Mouse (Mus musculus): ENCODE data around the gene Sgca. TPM values are rescaled to one million over a fixed set of nuclear protein-coding genes. Genes with fewer than 3 reads are reported as not detected.
A peak's percentile ranks its signal among the peaks of the same experiment; 100 is the strongest.

Gene Sgca
- polyA plus RNA-seq, 1 experiment from 2014 or later = 0.84 TPM

GRCm38 (mm10) chr11:95000548-95000947 is 24.4 kb upstream of the Sgca start:
- Histone ChIP-seq H3K4me1 (ENCODE audit: control insufficient read depth, insufficient read depth, low read length) (peaks cover 5% of the 10 kb centered on the region), H3K27me3 (ENCODE audit: control insufficient read depth, insufficient read depth, low read length) (no peaks in the 10 kb centered on the region), H3K4me3 (ENCODE audit: low read depth, low read length) (no peak overlapping the region), H3K4me2 (ENCODE audit: low read depth, low read length) (no peak overlapping the region), H3K36me3 (replicated peaks; ENCODE audit: control insufficient read depth, insufficient read depth, low read depth, low read length) (peaks cover 21% of the 10 kb centered on the region), H3K9ac (replicated peaks; ENCODE audit: low read length) (no peak overlapping the region; the same call in 1 of the 2 replicates), H3K27ac (replicated peaks; ENCODE audit: low read depth, low read length) (0 out of 2 replicates have a peak overlapping the region, but pooled peaks have one; percentile 13), H3K9me3 (replicated peaks; ENCODE audit: control insufficient read depth, low read length) (no peaks in the 10 kb centered on the region)
- no peak for DNase-seq (ENCODE audit: low spot score)
- WGBS = 44% methylated on average over 4 of the region's 4 CpGs
- ATAC-seq (replicated peaks; ENCODE audit: insufficient number of reproducible peaks, low FRiP score, low TSS enrichment, low read depth) = no peak

GRCm38 (mm10) chr11:95000128-95000527 is 24.0 kb upstream of the Sgca start:
- H3K27ac ChIP-seq (replicated peaks; ENCODE audit: low read depth, low read length) = no peak overlapping the region
- H3K4me1 ChIP-seq (ENCODE audit: control insufficient read depth, insufficient read depth, low read length) = peaks cover 5% of the 10 kb centered on the region
- H3K4me2 ChIP-seq (ENCODE audit: low read depth, low read length) = no peak overlapping the region
- no peaks in the 10 kb centered on the region for H3K27me3 ChIP-seq (ENCODE audit: control insufficient read depth, insufficient read depth, low read length)
- H3K4me3 ChIP-seq (ENCODE audit: low read depth, low read length) = no peak overlapping the region
- WGBS = 78% methylated on average over 8 of the region's 8 CpGs
- no peaks in the 10 kb centered on the region for H3K9me3 ChIP-seq (replicated peaks; ENCODE audit: control insufficient read depth, low read length)
- DNase-seq (ENCODE audit: low spot score) (no peak), ATAC-seq (replicated peaks; ENCODE audit: insufficient number of reproducible peaks, low FRiP score, low TSS enrichment, low read depth) (no peak)
- H3K9ac ChIP-seq (replicated peaks; ENCODE audit: low read length) = no peak overlapping the region
- peaks cover 21% of the 10 kb centered on the region for H3K36me3 ChIP-seq (replicated peaks; ENCODE audit: control insufficient read depth, insufficient read depth, low read depth, low read length)

GRCm38 (mm10) chr11:94998041-94998531 is 22.0 kb upstream of the Sgca start:
- Histone ChIP-seq H3K27ac (replicated peaks; ENCODE audit: low read depth, low read length) (no peak overlapping the region), H3K36me3 (replicated peaks; ENCODE audit: control insufficient read depth, insufficient read depth, low read depth, low read length) (peaks cover 21% of the 10 kb centered on the region)
- WGBS = 87% methylated on average over 16 of the region's 16 CpGs

GRCm38 (mm10) chr11:94997596-94997995 is 21.5 kb upstream of the Sgca start:
- Histone ChIP-seq H3K4me2 (ENCODE audit: low read depth, low read length) (no peak overlapping the region), H3K9me3 (replicated peaks; ENCODE audit: control insufficient read depth, low read length) (no peaks in the 10 kb centered on the region), H3K4me1 (ENCODE audit: control insufficient read depth, insufficient read depth, low read length) (peaks cover 18% of the 10 kb centered on the region), H3K27me3 (ENCODE audit: control insufficient read depth, insufficient read depth, low read length) (no peaks in the 10 kb centered on the region), H3K9ac (replicated peaks; ENCODE audit: low read length) (no peak overlapping the region), H3K27ac (replicated peaks; ENCODE audit: low read depth, low read length) (no peak overlapping the region), H3K4me3 (ENCODE audit: low read depth, low read length) (no peak overlapping the region), H3K36me3 (replicated peaks; ENCODE audit: control insufficient read depth, insufficient read depth, low read depth, low read length) (peaks cover 19% of the 10 kb centered on the region)
- 65% methylated on average over 5 of the region's 5 CpGs for WGBS
- DNase-seq (ENCODE audit: low spot score) = no peak
- ATAC-seq (replicated peaks; ENCODE audit: insufficient number of reproducible peaks, low FRiP score, low TSS enrichment, low read depth) = no peak

More at GRCm38 (mm10) chr11:94998041-94998531, 22.0 kb upstream of the Sgca start:
- H3K9ac ChIP-seq (replicated peaks; ENCODE audit: low read length) = no peak overlapping the region
- H3K4me3 ChIP-seq (ENCODE audit: low read depth, low read length) = no peak overlapping the region
- H3K4me1 ChIP-seq (ENCODE audit: control insufficient read depth, insufficient read depth, low read length) = peaks cover 18% of the 10 kb centered on the region
- H3K4me2 ChIP-seq (ENCODE audit: low read depth, low read length) = no peak overlapping the region; the same call in 1 of the 2 replicates
- no peak for DNase-seq (ENCODE audit: low spot score)
- H3K27me3 ChIP-seq (ENCODE audit: control insufficient read depth, insufficient read depth, low read length) = no peaks in the 10 kb centered on the region
- ATAC-seq (replicated peaks; ENCODE audit: insufficient number of reproducible peaks, low FRiP score, low TSS enrichment, low read depth) = no peak
- H3K9me3 ChIP-seq (replicated peaks; ENCODE audit: control insufficient read depth, low read length) = no peaks in the 10 kb centered on the region

GRCm38 (mm10) chr11:94996984-94997383 is 20.9 kb upstream of the Sgca start:
- Histone ChIP-seq H3K36me3 (replicated peaks; ENCODE audit: control insufficient read depth, insufficient read depth, low read depth, low read length) (peaks cover 13% of the 10 kb centered on the region), H3K4me1 (ENCODE audit: control insufficient read depth, insufficient read depth, low read length) (peaks cover 18% of the 10 kb centered on the region), H3K27ac (replicated peaks; ENCODE audit: low read depth, low read length) (no peak overlapping the region), H3K9me3 (replicated peaks; ENCODE audit: control insufficient read depth, low read length) (no peaks in the 10 kb centered on the region), H3K4me3 (ENCODE audit: low read depth, low read length) (no peak overlapping the region), H3K27me3 (ENCODE audit: control insufficient read depth, insufficient read depth, low read length) (no peaks in the 10 kb centered on the region), H3K4me2 (ENCODE audit: low read depth, low read length) (no peak overlapping the region), H3K9ac (replicated peaks; ENCODE audit: low read length) (no peak overlapping the region)
- DNase-seq (ENCODE audit: low spot score) (no peak), ATAC-seq (replicated peaks; ENCODE audit: insufficient number of reproducible peaks, low FRiP score, low TSS enrichment, low read depth) (no peak)
- WGBS = 93% methylated on average over 6 of the region's 6 CpGs

GRCm38 (mm10) chr11:94996101-94996500 is 20.0 kb upstream of the Sgca start:
- no peak overlapping the region for H3K4me3 ChIP-seq (ENCODE audit: low read depth, low read length)
- DNase-seq (ENCODE audit: low spot score) (no peak), ATAC-seq (replicated peaks; ENCODE audit: insufficient number of reproducible peaks, low FRiP score, low TSS enrichment, low read depth) (no peak)
- WGBS = 82% methylated on average over 8 of the region's 8 CpGs
- H3K4me2 ChIP-seq (ENCODE audit: low read depth, low read length) = no peak overlapping the region
- H3K9ac ChIP-seq (replicated peaks; ENCODE audit: low read length) = no peak overlapping the region
- no peaks in the 10 kb centered on the region for H3K27me3 ChIP-seq (ENCODE audit: control insufficient read depth, insufficient read depth, low read length)
- no peak overlapping the region for H3K27ac ChIP-seq (replicated peaks; ENCODE audit: low read depth, low read length)
- peaks cover 11% of the 10 kb centered on the region for H3K36me3 ChIP-seq (replicated peaks; ENCODE audit: control insufficient read depth, insufficient read depth, low read depth, low read length)
- no peaks in the 10 kb centered on the region for H3K9me3 ChIP-seq (replicated peaks; ENCODE audit: control insufficient read depth, low read length)
- H3K4me1 ChIP-seq (ENCODE audit: control insufficient read depth, insufficient read depth, low read length) = peaks cover 18% of the 10 kb centered on the region

- DNase-seq (ENCODE audit: low spot score) (no peak), ATAC-seq (replicated peaks; ENCODE audit: insufficient number of reproducible peaks, low FRiP score, low TSS enrichment, low read depth) (no peak)
- Histone ChIP-seq H3K4me3 (ENCODE audit: low read depth, low read length) (peak overlapping the region; percentile 12), H3K27ac (replicated peaks; ENCODE audit: low read depth, low read length) (no peak overlapping the region), H3K4me1 (ENCODE audit: control insufficient read depth, insufficient read depth, low read length) (peaks cover 13% of the 10 kb centered on the region), H3K9ac (replicated peaks; ENCODE audit: low read length) (peak overlapping the region; percentile 22; the same call in 1 of the 2 replicates), H3K9me3 (replicated peaks; ENCODE audit: control insufficient read depth, low read length) (no peaks in the 10 kb centered on the region), H3K4me2 (ENCODE audit: low read depth, low read length) (peak overlapping the region; percentile 100), H3K27me3 (ENCODE audit: control insufficient read depth, insufficient read depth, low read length) (no peaks in the 10 kb centered on the region), H3K36me3 (replicated peaks; ENCODE audit: control insufficient read depth, insufficient read depth, low read depth, low read length) (peaks cover 11% of the 10 kb centered on the region)
- WGBS = 88% methylated on average over 11 of the region's 11 CpGs
Observed at GRCm38 (mm10) chr11:94994947-94995772, 19.0 kb upstream of the Sgca start.

- H3K9me3 ChIP-seq (replicated peaks; ENCODE audit: control insufficient read depth, low read length) = no peaks in the 10 kb centered on the region
- H3K9ac ChIP-seq (replicated peaks; ENCODE audit: low read length) = peak overlapping the region; percentile 93
- no peaks in the 10 kb centered on the region for H3K27me3 ChIP-seq (ENCODE audit: control insufficient read depth, insufficient read depth, low read length)
- WGBS = 54% methylated on average over 10 of the region's 10 CpGs
- H3K36me3 ChIP-seq (replicated peaks; ENCODE audit: control insufficient read depth, insufficient read depth, low read depth, low read length) = peaks cover 11% of the 10 kb centered on the region
- peaks cover 13% of the 10 kb centered on the region for H3K4me1 ChIP-seq (ENCODE audit: control insufficient read depth, insufficient read depth, low read length)
- DNase-seq (ENCODE audit: low spot score) (no peak), ATAC-seq (replicated peaks; ENCODE audit: insufficient number of reproducible peaks, low FRiP score, low TSS enrichment, low read depth) (no peak)
- H3K4me2 ChIP-seq (ENCODE audit: low read depth, low read length) = peak overlapping the region; percentile 100
- H3K4me3 ChIP-seq (ENCODE audit: low read depth, low read length) = peak overlapping the region; percentile 96
- H3K27ac ChIP-seq (replicated peaks; ENCODE audit: low read depth, low read length) = no peak overlapping the region
Observed at GRCm38 (mm10) chr11:94994208-94994814, 18.2 kb upstream of the Sgca start.
